Mouse (Mus musculus): ENCODE data around the gene Smcr8. TPM values are rescaled to one million over a fixed set of nuclear protein-coding genes. Genes with fewer than 3 reads are reported as not detected.

Smcr8 gene
- 10 to 100 TPM; 33.0 to 33.7 TPM for total RNA-seq (2021)
- long read RNA-seq, experiment 1, full-length matches to known transcripts: 4 of 8 reads
- long read RNA-seq, experiment 1, partial matches to known transcripts: 4 of 8 reads
- long read RNA-seq, experiment 1, other reads (novel, unspliced or antisense): 0 of 8 reads
- long read RNA-seq, experiment 2, full-length matches to known transcripts: 1 of 10 reads
- long read RNA-seq, experiment 2, partial matches to known transcripts: 9 of 10 reads
- long read RNA-seq, experiment 2, other reads (novel, unspliced or antisense): 0 of 10 reads

- DNase-seq (ENCODE audit: low spot score in 2 of 2): peak; percentile 76 to 86
Observed at GRCm38 (mm10) chr11:60776829-60777740, at the start of gene Smcr8, which contains the start of gene Top3a. Gene Smcr8, plus strand, starts transcription at chr11:60777524. Gene Top3a, minus strand, starts transcription at chr11:60777365.

- peak; percentile 93 to 96 for DNase-seq (ENCODE audit: low spot score in 2 of 2)
Observed at GRCm38 (mm10) chr11:60728260-60728761, 49.0 kb upstream of the Smcr8 start, which contains the start of gene Mief2. Gene Mief2, plus strand, starts transcription at chr11:60728398.

GRCm38 (mm10) chr11:60729217-60729641, 48.1 kb upstream of the Smcr8 start:
- no peak for DNase-seq (ENCODE audit: low spot score in 2 of 2)

GRCm38 (mm10) chr11:60730169-60730568, 47.2 kb upstream of the Smcr8 start:
- no peak for DNase-seq (ENCODE audit: low spot score in 2 of 2)

GRCm38 (mm10) chr11:60731251-60731650, 46.1 kb upstream of the Smcr8 start:
- DNase-seq (ENCODE audit: low spot score in 2 of 2): no peak

GRCm38 (mm10) chr11:60734206-60734605, 43.1 kb upstream of the Smcr8 start:
- no peak for DNase-seq (ENCODE audit: low spot score in 2 of 2)

GRCm38 (mm10) chr11:60735191-60735590, 42.1 kb upstream of the Smcr8 start:
- DNase-seq (ENCODE audit: low spot score in 2 of 2): no peak

GRCm38 (mm10) chr11:60736491-60736890, 40.8 kb upstream of the Smcr8 start:
- no peak for DNase-seq (ENCODE audit: low spot score in 2 of 2)

GRCm38 (mm10) chr11:60737450-60737849, 39.9 kb upstream of the Smcr8 start:
- no peak for DNase-seq (ENCODE audit: low spot score in 2 of 2)

- DNase-seq (ENCODE audit: low spot score in 2 of 2): no peak
Observed at GRCm38 (mm10) chr11:60740321-60740720, 37.0 kb upstream of the Smcr8 start.

- no peak for DNase-seq (ENCODE audit: low spot score in 2 of 2)
Observed at GRCm38 (mm10) chr11:60755570-60755969, 21.8 kb upstream of the Smcr8 start.

- no peak for DNase-seq (ENCODE audit: low spot score in 2 of 2)
Observed at GRCm38 (mm10) chr11:60761681-60762080, 15.6 kb upstream of the Smcr8 start.

GRCm38 (mm10) chr11:60766969-60767368, 10.4 kb upstream of the Smcr8 start:
- DNase-seq (ENCODE audit: low spot score in 2 of 2): no peak

GRCm38 (mm10) chr11:60769322-60769721, 8.0 kb upstream of the Smcr8 start:
- no peak for DNase-seq (ENCODE audit: low spot score in 2 of 2)

GRCm38 (mm10) chr11:60770776-60771175, 6.5 kb upstream of the Smcr8 start:
- DNase-seq (ENCODE audit: low spot score in 2 of 2): no peak

GRCm38 (mm10) chr11:60772161-60772560, 5.2 kb upstream of the Smcr8 start:
- DNase-seq (ENCODE audit: low spot score in 2 of 2): no peak

GRCm38 (mm10) chr11:60774158-60774689, 3.1 kb upstream of the Smcr8 start:
- no peak for DNase-seq (ENCODE audit: low spot score in 2 of 2)

GRCm38 (mm10) chr11:60774841-60775240, 2.5 kb upstream of the Smcr8 start:
- no peak for DNase-seq (ENCODE audit: low spot score in 2 of 2)

- no peak for DNase-seq (ENCODE audit: low spot score in 2 of 2)
Observed at GRCm38 (mm10) chr11:60775578-60775977, 1.7 kb upstream of the Smcr8 start.

GRCm38 (mm10) chr11:60776107-60776828, 1.1 kb upstream of the Smcr8 start:
- no peak for DNase-seq (ENCODE audit: low spot score in 2 of 2)

GRCm38 (mm10) chr11:60777801-60778370, 562 bp downstream of the Smcr8 start:
- no peak for DNase-seq (ENCODE audit: low spot score in 2 of 2)

All from left cerebral cortex, adult 18-20 months (tissue).